Mouse (Mus musculus) T-cell, adult 66 days (primary cell): Measurements from ENCODE around the gene Clec14a. TPM values are rescaled to one million over a fixed set of nuclear protein-coding genes. Genes with fewer than 3 reads are reported as not detected.

Source experiments
- total RNA-seq, 2 experiments: library from RNA; stranded (reverse); gene quantifications; 3 replicates in 1 of 2; 4 replicates in 1 of 2; pipeline ENCODE4 v1.2.4; 2023

Gene Clec14a
- not detected for total RNA-seq

GRCm38 (mm10) chr12:58268563-58269501, at the start of gene Clec14a:
Clec14a (minus strand) TSS chr12:58269290.

Other genes starting within 250 kb of the Clec14a start
- not detected for gene Sstr1, start 57.5 kb downstream of the Clec14a start, total RNA-seq